ENCODE assay signal across 26 mouse cellular contexts in genomic region chr19:58190947-58191346, GRCm38 (mm10).
"Had no signal": no experiment of that assay in that cellular context is flagged by ENCODE, and none has a peak within 500 bp of the region (broad histone marks: within the 10 kb centered on the region; RNA-seq: fewer than 3 reads in every experiment).

No protein-coding gene starts in this region.

- H3K4me2 ChIP-seq: heart, embryonic 11.5 days; heart, embryonic 13.5 days; heart, embryonic 15.5 days; hindbrain, embryonic 13.5 days; hindbrain, embryonic 15.5 days; kidney, embryonic 15.5 days; limb, embryonic 13.5 days; limb, embryonic 15.5 days; liver, embryonic 12.5 days had no signal

- H3K4me3 ChIP-seq: gastrocnemius, adult 2 months; heart, adult 2 months; heart, embryonic 13.5 days; heart, embryonic 15.5 days; hindbrain, embryonic 13.5 days; hindbrain, embryonic 15.5 days; kidney, embryonic 15.5 days; limb, embryonic 13.5 days; limb, embryonic 15.5 days; liver, embryonic 12.5 days had no signal

- H3K27ac ChIP-seq: gastrocnemius, adult 2 months; heart, adult 2 months; heart, embryonic 13.5 days; heart, embryonic 15.5 days; hindbrain, embryonic 13.5 days; hindbrain, embryonic 15.5 days; hindbrain, postnatal 0 days; kidney, embryonic 15.5 days; kidney, postnatal 0 days; limb, embryonic 13.5 days; limb, embryonic 15.5 days; liver, embryonic 12.5 days; liver, embryonic 14.5 days had no signal

- H3K9ac ChIP-seq: heart, embryonic 13.5 days; heart, embryonic 15.5 days; hindbrain, embryonic 13.5 days; hindbrain, embryonic 15.5 days; kidney, embryonic 15.5 days; limb, embryonic 13.5 days; limb, embryonic 15.5 days; liver, embryonic 12.5 days; liver, embryonic 14.5 days had no signal

- H3K4me1 ChIP-seq: hindbrain, embryonic 13.5 days; hindbrain, embryonic 15.5 days; liver, embryonic 12.5 days had no signal

- H3K9me3 ChIP-seq: heart, embryonic 13.5 days; heart, embryonic 15.5 days; hindbrain, embryonic 13.5 days; hindbrain, embryonic 15.5 days; kidney, embryonic 15.5 days; limb, embryonic 13.5 days; limb, embryonic 15.5 days; liver, embryonic 12.5 days had no signal

- H3K27me3 ChIP-seq: hindbrain, embryonic 13.5 days; hindbrain, embryonic 15.5 days; kidney, embryonic 15.5 days; limb, embryonic 13.5 days; limb, embryonic 15.5 days; liver, embryonic 12.5 days had no signal

- H3K36me3 ChIP-seq: heart, embryonic 13.5 days; heart, embryonic 15.5 days; hindbrain, embryonic 13.5 days; hindbrain, embryonic 15.5 days; kidney, embryonic 15.5 days; limb, embryonic 13.5 days; limb, embryonic 15.5 days; liver, embryonic 12.5 days had no signal

- ATAC-seq: hindbrain, postnatal 0 days; intestine, embryonic 16.5 days; liver, embryonic 12.5 days had no signal

- DNase-seq: gastrocnemius, adult 2 months; gastrocnemius, postnatal 10 days; gastrocnemius, postnatal 36 days; heart, adult 11 months; heart, adult 2 months; heart, postnatal 14 days; heart, postnatal 4 days; kidney, adult 11 months; kidney, adult 2 months; kidney, adult 9 months; kidney, postnatal 14 days; kidney, postnatal 36 days; left cerebral cortex, postnatal 4 days had no signal
